Mouse (Mus musculus) intestine, embryonic 14.5 days (tissue): ENCODE measurements around the gene Med12l. TPM values are rescaled to one million over a fixed set of nuclear protein-coding genes. Genes with fewer than 3 reads are reported as not detected.

Source experiments
- ATAC-seq: fragments of 200-750 bp; cut with Nextera tagmentation; replicated peaks from 2 replicates; pipeline ENCODE4 v1.8.0; 2017; ENCODE audit warnings: low read depth, moderate number of reproducible peaks, moderate TSS enrichment, moderate library complexity; ENCODE audit not compliant: low FRiP score, low TSS enrichment
- DNase-seq: peaks from one replicate; pipeline ENCODE4 v3.0.0-alpha.2; 2018; ENCODE audit warnings: low spot score
- H3K27ac ChIP-seq: fragments of 300-500 bp; sonication (generic); 2 replicates; pipeline ENCODE4 v1.5.1; 2014; ENCODE audit warnings: low read depth, mild to moderate bottlenecking, control low read depth
- H3K27me3 ChIP-seq: fragments of 300-500 bp; sonication (generic); replicated peaks from 2 replicates; pipeline ENCODE4 v1.6.1; 2014; ENCODE audit warnings: low read length, control low read depth; ENCODE audit not compliant: control insufficient read depth, insufficient read depth
- H3K36me3 ChIP-seq: fragments of 300-500 bp; sonication (generic); 2 replicates; pipeline ENCODE4 v1.6.1; 2014; ENCODE audit warnings: low read length, control low read depth; ENCODE audit not compliant: control insufficient read depth, insufficient read depth
- H3K4me1 ChIP-seq: fragments of 300-500 bp; sonication (generic); replicated peaks from 2 replicates; pipeline ENCODE4 v1.6.1; 2014; ENCODE audit warnings: low read length, control low read depth, mixed read lengths; ENCODE audit not compliant: control insufficient read depth, insufficient read depth
- H3K4me2 ChIP-seq: fragments of 300-500 bp; sonication (generic); 2 replicates; pipeline ENCODE4 v1.6.1; 2014; ENCODE audit warnings: low read length
- H3K4me3 ChIP-seq: fragments of 300-500 bp; sonication (generic); 2 replicates; pipeline ENCODE4 v1.5.1; 2014; ENCODE audit warnings: low read depth, low read length, control low read depth, mixed read lengths
- H3K9ac ChIP-seq: fragments of 300-500 bp; sonication (generic); 2 replicates; pipeline ENCODE4 v1.6.1; 2014; ENCODE audit warnings: mild to moderate bottlenecking, low read length
- H3K9me3 ChIP-seq: fragments of 300-500 bp; sonication (generic); 2 replicates; pipeline ENCODE4 v1.6.1; 2016; ENCODE audit warnings: low read length, control low read depth; ENCODE audit not compliant: control insufficient read depth
- WGBS: fragments of 180-500 bp; shearing (Covaris S2); extraction: QIAGEN DNeasy Blood & Tissue Kit; methylation state at CpG from one replicate; pipeline ENCODE4 v1.1.7; 2014; 5-methylcytosine and 5-hydroxymethylcytosine counted together
- polyA plus RNA-seq: library from polyadenylated mRNA; unstranded; fragments of >200 nt; fragmentation: Nextera tagmentation; extraction: Ambion mirVana; gene quantifications from 2 replicates; pipeline ENCODE4 v1.2.1, GENCODE M21; 2014

Gene Med12l
- polyA plus RNA-seq, 1 experiment from 2014 or later, result 2.4 TPM

- no peaks in the 10 kb centered on the region for H3K27me3 ChIP-seq
- no peak overlapping the region for H3K27ac ChIP-seq
- WGBS, result 72% methylated on average over 7 of the region's 7 CpGs
- peaks cover 25% of the 10 kb centered on the region for H3K36me3 ChIP-seq
- no peaks in the 10 kb centered on the region for H3K9me3 ChIP-seq
- DNase-seq (no peak), ATAC-seq (no peak)
- no peak overlapping the region for H3K4me2 ChIP-seq
- no peak overlapping the region for H3K4me3 ChIP-seq
- H3K9ac ChIP-seq, result no peak overlapping the region
- no peaks in the 10 kb centered on the region for H3K4me1 ChIP-seq
Measured at GRCm38 (mm10) chr3:59316077-59316476, 310.5 kb downstream of the Med12l start.

- Histone ChIP-seq H3K4me1 (no peaks in the 10 kb centered on the region), H3K9ac (no peak overlapping the region), H3K27me3 (no peaks in the 10 kb centered on the region), H3K4me2 (no peak overlapping the region), H3K27ac (no peak overlapping the region), H3K9me3 (no peaks in the 10 kb centered on the region), H3K36me3 (peaks cover 31% of the 10 kb centered on the region), H3K4me3 (no peak overlapping the region)
- peak; percentile 73 for DNase-seq
- 43% methylated on average over 7 of the region's 7 CpGs for WGBS
- ATAC-seq, result no peak
Measured at GRCm38 (mm10) chr3:59321278-59321876, 315.8 kb downstream of the Med12l start.

- peaks cover 43% of the 10 kb centered on the region for H3K36me3 ChIP-seq
- no peak overlapping the region for H3K9ac ChIP-seq
- ATAC-seq (no peak), DNase-seq (no peak)
- no peak overlapping the region for H3K4me2 ChIP-seq
- no peaks in the 10 kb centered on the region for H3K4me1 ChIP-seq
- no peaks in the 10 kb centered on the region for H3K27me3 ChIP-seq
- H3K9me3 ChIP-seq, result no peaks in the 10 kb centered on the region
- no peak overlapping the region for H3K4me3 ChIP-seq
- H3K27ac ChIP-seq, result no peak overlapping the region
- 87% methylated on average over 2 of the region's 2 CpGs for WGBS
Measured at GRCm38 (mm10) chr3:59328526-59328925, 322.9 kb downstream of the Med12l start.

DNA sequence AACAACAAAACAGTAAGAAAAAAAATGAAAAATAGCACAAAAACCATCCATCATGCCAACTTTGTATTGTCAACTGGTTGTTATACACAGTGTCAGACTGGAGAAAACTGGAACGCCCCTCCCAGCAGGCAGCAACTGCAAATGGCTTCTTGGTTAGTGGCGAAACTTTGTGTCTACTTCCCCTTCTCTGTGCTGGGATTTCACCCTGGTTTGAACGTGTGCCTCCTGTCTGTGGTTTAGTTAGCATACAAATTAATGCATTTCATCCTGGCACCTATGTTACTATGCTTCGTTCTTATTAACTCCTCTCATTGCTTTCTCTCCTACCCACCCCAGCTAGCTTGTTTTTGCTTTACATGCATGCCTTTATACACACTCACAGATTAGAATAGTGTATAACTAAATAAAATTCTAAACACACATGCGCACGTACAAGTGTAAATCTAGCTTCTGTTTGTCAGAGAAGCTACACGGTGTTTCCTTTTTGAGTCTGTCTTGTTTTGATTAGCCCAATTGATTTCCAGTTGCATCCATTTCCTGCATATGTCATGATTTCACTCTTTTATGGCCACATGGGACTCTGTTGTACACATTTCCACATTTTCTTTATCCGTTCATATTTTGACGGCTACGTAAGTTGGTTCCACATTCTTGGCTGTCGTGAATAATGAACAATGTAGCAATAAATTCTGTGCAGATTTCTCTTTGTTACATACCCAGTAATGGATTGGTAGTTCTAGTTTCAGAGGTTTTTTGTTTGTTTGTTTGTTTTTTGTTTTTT is 336.2 kb downstream of the Med12l start:
- DNase-seq (no peak), ATAC-seq (no peak)
- Histone ChIP-seq H3K9me3 (no peaks in the 10 kb centered on the region), H3K27me3 (no peaks in the 10 kb centered on the region), H3K4me1 (0 out of 2 replicates have a peak, but pooled peaks cover 3% of the 10 kb centered on the region), H3K4me3 (no peak overlapping the region), H3K27ac (no peak overlapping the region), H3K9ac (no peak overlapping the region), H3K36me3 (0 out of 2 replicates have a peak, but pooled peaks cover 4% of the 10 kb centered on the region), H3K4me2 (peak overlapping the region; percentile 27)
- 67% methylated on average over 11 of the region's 11 CpGs for WGBS

DNA sequence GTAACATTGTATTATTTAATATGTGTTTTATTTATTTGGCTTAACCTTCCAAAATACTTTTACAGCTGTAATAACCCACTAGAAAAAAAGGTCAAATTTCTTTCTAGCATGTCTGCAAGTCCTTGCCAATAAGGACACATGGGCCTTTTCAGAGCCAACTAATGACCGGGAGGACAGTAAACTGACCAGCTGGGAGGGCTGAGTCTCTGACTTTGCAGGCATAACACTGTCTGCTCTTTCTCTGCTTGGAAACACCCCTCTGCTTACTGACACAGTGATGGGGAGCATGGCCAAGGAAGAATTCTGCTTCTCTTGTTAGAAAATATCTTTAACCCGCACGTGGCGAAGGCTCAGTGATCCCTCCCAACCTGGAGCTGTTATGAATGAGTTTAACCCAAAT is 337.4 kb downstream of the Med12l start:
- 29% methylated on average over 4 of the region's 4 CpGs for WGBS
- H3K27ac ChIP-seq, result 0 out of 2 replicates have a peak overlapping the region, but pooled peaks have one; percentile 82
- H3K4me3 ChIP-seq, result peak overlapping the region; percentile 81
- 0 out of 2 replicates have a peak, but pooled peaks cover 4% of the 10 kb centered on the region for H3K36me3 ChIP-seq
- peak overlapping the region; percentile 73 for H3K4me2 ChIP-seq
- 0 out of 2 replicates have a peak, but pooled peaks cover 3% of the 10 kb centered on the region for H3K4me1 ChIP-seq
- ATAC-seq (no peak), DNase-seq (peak; percentile 55)
- H3K9ac ChIP-seq, result no peak overlapping the region
- H3K9me3 ChIP-seq, result no peaks in the 10 kb centered on the region
- no peaks in the 10 kb centered on the region for H3K27me3 ChIP-seq

DNA sequence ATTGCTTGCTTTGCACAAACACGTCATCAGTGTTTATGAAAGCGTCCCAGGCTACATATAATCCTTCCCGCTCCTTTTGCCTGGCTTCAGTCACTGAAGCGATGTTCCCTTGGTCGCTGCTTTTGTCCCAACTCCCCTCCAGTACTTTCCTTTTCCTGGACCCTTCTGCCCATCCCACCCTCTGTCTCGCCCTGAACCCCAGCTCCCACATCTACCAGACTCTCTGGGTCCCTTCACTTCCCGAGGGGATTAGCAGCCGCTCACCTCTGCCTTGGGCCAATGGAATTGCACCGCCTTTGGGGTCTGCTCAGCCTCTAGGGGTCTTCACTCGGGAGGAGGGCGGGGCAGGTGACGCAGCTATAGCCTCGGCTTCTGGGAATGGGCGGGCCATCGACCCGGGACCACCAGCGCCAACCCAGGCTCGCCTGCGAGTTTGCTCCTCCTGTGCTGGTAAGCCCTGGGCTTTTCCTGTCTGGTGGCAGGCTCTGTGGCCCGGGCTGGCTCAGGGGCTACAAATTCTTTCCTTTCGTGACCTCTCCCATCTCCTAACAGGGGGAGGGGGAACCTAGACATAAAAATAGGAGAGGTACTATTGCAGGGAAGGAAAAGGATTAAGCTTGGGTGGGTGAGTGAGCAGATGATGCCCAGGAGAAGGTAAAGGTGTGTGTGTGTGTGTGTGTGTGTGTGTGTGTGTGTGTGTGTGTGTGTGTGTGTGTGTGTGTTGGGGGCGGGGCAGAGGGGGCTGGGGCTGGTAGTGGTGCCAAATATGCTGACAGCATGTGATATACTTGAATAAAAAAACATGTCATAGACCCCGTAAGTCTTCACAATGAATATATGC is 338.7 kb downstream of the Med12l start, which contains the start of gene Igsf10:
Igsf10 (minus strand) TSS at position 330 of the 841 bp plus-strand sequence.
- H3K4me3 ChIP-seq, result peak within 1 kb of the TSS; percentile 81
- no peaks in the 10 kb centered on the region for H3K36me3 ChIP-seq
- H3K27me3 ChIP-seq, result no peaks in the 10 kb centered on the region
- 5% methylated on average over 23 of the region's 23 CpGs for WGBS
- H3K9me3 ChIP-seq, result no peaks in the 10 kb centered on the region
- H3K27ac ChIP-seq, result peak within 1 kb of the TSS; percentile 82
- H3K9ac ChIP-seq, result peak within 1 kb of the TSS; percentile 65
- peak within 1 kb of the TSS; percentile 73 for H3K4me2 ChIP-seq
- DNase-seq, result peak; percentile 88
- peak; percentile 89 for ATAC-seq
- H3K4me1 ChIP-seq, result 0 out of 2 replicates have a peak, but pooled peaks cover 3% of the 10 kb centered on the region

DNA sequence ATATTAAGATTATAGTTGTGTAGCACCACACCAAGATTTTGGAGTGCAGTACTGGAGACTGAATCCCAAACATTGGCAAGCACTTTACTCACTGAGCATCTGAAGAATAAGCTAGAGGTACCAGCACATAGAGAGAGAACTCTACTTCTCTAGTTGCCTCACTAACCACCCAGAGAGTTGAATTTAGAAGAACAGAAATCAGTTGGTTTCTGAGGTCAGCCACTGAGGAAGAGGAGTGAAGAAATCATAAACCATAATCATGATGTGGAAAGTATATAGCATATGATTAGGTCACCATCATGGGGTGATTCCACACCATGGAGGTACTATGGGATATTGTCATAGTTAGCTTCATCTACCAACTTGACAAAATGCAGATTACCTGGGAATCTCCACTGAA is 346.1 kb downstream of the Med12l start:
- no peak for ATAC-seq

GRCm38 (mm10) chr3:59354156-59354555 is 348.5 kb downstream of the Med12l start:
- Histone ChIP-seq H3K27me3 (no peaks in the 10 kb centered on the region), H3K9me3 (no peaks in the 10 kb centered on the region), H3K27ac (no peak overlapping the region), H3K4me2 (no peak overlapping the region), H3K9ac (no peak overlapping the region), H3K36me3 (no peaks in the 10 kb centered on the region), H3K4me1 (no peaks in the 10 kb centered on the region), H3K4me3 (no peak overlapping the region)
- 83% methylated on average over 3 of the region's 3 CpGs for WGBS
- no peak for ATAC-seq
- no peak for DNase-seq

More for the DNA sequence above, 346.1 kb downstream of the Med12l start:
- Histone ChIP-seq H3K4me3 (no peak overlapping the region), H3K4me1 (no peaks in the 10 kb centered on the region), H3K9ac (no peak overlapping the region), H3K4me2 (no peak overlapping the region), H3K36me3 (no peaks in the 10 kb centered on the region), H3K27ac (no peak overlapping the region), H3K27me3 (no peaks in the 10 kb centered on the region), H3K9me3 (no peaks in the 10 kb centered on the region)
- DNase-seq, result no peak
